Mouse (Mus musculus) testis, adult 2 months (tissue): Measurements from ENCODE around the gene Gp1bb.

Experiments used
- CTCF ChIP-seq: fragments of 200-500 bp; IDR thresholded peaks from 2 replicates; pipeline ENCODE4 v1.5.1; 2012; ENCODE audit warnings: low read depth, mild to moderate bottlenecking, inconsistent platforms, low read length, moderate library complexity; ENCODE audit not compliant: control insufficient read depth, insufficient read depth, insufficient replicate concordance
- POLR2A ChIP-seq: fragments of 200-500 bp; IDR thresholded peaks from 2 replicates; pipeline ENCODE4 v1.6.1; 2012; ENCODE audit warnings: low read depth, mild to moderate bottlenecking, inconsistent platforms, low read length, moderate library complexity; ENCODE audit not compliant: control insufficient read depth

DNA sequence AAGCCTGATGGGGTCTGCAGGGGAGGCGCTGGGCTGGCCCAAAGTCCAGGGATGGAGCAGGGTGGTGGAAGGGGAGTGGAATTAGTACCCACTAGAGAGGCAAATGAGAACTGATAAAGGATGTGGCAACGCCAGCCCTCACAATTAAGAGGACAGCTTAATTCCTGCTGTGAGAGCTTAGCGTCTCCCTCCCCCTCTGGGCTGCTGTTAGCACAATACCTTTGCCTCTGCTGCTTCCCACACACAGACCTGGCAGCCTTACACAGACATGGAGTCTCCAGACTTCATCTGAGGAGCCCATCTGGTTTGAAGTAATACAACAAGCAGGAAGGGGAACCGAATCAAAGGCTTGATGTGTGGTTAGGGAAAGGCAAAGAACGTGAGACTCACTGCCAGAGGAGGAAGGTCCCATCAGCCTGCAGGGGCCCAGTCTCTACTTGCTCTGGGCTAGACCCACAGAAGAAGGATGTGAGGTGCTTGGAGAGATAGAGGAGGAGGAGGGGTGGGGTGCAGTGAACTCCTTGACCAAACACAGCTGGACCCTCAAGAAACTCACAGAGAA is 44.5 kb downstream of the Gp1bb start:
- TF ChIP-seq CTCF: no peak
- no peak for TF ChIP-seq POLR2A
